Mouse (Mus musculus): Measurements from ENCODE around the gene Hsd17b3.
A peak's percentile ranks its signal among the peaks of the same experiment; 100 is the strongest.

Hsd17b3 gene

DNA sequence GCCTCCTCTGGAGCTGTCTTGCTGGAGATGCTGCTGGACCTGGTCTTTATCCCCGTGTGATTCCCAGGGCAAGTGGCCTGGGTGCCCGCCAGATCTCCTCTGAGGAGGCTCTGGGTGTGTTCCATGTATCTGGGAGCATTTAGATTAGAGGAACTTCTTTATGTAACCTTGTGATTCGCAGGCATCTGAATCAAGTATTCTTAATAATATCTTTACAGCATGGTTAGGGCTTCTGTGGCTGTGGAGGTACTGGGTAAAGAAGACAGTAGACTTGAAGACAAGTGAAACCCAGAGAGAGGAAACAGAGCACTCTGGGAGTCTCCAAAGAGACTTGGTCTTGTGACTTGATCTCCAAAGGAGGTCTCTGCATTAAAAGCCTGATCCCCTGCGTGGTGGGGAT, at the start of gene Hsd17b3:
TSS of gene Hsd17b3 (minus strand) at position 101 of the 400 bp plus-strand sequence.
- DNase-seq (ENCODE audit: low read depth, low spot score), result no peak

- DNase-seq (ENCODE audit: low read depth, low spot score), result peak; percentile 26
Measured at GRCm38 (mm10) chr13:64129616-64130375, 40.8 kb upstream of the Hsd17b3 start.

DNA sequence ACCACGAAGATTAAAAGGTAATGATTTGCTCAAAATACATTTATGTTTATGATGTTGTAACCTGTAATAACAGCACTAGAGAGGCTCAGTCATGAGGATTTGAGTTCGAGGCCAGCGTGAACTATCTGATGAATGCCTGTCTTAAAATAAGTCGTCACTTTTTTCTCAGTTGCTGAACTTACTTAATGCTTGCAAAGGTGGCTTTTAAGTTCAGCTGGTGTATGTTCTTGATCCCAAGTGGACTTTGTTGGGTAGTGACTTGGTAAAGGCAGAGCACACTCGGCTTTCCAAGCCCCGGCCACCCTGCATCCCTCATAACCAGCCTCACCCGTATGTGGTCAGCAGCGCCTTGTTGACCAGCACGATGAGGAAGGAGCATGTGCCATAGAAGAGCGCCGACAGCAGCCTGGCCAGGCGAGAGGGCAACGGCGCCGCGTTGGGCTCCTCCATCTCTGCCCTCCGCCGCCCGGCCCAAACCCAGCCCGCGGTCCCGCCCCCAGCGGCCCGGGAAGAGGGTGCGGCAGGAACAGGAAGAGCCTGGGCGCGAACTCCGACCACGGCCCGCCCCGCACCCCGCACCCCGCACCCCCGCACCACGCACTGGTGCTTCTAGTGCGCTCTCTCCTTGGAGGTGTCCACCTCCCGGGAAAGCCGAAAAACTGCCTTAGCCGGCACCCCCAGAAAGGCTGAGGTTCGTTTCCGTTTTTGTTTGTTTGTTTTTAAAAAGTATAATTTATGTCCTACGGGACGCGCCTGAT, 40.0 kb upstream of the Hsd17b3 start, which contains the start of gene Slc35d2:
TSS of gene Slc35d2 (minus strand) at position 511 of the 758 bp plus-strand sequence.
- DNase-seq (ENCODE audit: low read depth, low spot score), result peak; percentile 20

GRCm38 (mm10) chr13:64126316-64126715, 37.3 kb upstream of the Hsd17b3 start:
- DNase-seq (ENCODE audit: low read depth, low spot score), result no peak

DNA sequence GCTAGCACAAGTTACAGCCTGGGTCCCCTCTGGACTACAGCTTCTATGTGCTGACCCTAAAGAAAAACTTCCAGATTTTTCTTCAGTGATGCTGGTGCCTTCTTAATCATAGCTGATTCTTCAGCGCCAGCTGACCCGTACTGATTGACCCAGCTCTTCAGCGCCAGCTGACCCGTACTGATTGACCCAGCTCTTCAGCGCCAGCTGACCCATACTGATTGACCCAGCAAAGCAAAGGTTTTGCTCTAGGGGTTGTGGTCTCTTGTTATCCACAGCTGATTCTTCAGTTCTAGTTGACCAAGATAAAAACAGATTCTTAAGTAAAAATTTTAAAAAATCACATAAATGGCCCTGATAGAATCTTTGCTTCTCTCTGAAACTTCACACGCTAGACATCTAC, 35.9 kb upstream of the Hsd17b3 start:
- no peak for DNase-seq (ENCODE audit: low read depth, low spot score)

DNA sequence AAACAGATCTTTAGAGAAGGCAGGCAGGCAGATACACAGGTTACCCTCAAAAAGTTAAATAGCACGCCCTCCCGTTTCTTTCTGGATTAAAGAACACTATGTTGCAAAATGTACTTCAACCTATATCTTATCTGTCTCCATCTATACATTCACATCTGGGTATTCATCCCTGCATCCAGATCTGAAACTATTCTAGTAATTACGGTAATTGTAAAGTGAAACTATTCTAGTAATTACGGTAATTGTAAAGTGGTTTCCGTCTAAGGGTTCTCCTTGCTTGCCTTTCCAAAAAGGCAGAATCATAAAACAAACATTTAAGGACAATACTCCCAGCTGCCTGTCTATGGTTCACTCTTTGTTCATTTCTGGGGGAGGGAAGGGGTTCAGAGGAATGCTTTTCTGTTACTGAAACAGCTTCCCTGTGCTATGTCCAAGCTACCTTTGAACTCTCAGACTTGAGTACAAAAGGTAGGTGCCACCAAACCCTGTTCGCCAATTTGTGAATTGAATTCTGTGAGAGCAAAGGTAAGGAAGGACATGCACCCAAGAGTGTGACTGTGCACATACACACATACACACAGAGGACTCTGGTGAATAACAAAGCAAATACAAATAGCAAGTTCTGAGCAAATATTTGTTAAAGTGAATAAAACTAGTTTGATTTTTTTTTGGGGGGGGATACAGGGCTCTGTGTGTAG, 34.6 kb upstream of the Hsd17b3 start:
- DNase-seq (ENCODE audit: low read depth, low spot score), result no peak

GRCm38 (mm10) chr13:64120760-64121159, 31.7 kb upstream of the Hsd17b3 start:
- DNase-seq (ENCODE audit: low read depth, low spot score), result no peak

GRCm38 (mm10) chr13:64117442-64117841, 28.4 kb upstream of the Hsd17b3 start:
- DNase-seq (ENCODE audit: low read depth, low spot score), result peak; percentile 58

DNA sequence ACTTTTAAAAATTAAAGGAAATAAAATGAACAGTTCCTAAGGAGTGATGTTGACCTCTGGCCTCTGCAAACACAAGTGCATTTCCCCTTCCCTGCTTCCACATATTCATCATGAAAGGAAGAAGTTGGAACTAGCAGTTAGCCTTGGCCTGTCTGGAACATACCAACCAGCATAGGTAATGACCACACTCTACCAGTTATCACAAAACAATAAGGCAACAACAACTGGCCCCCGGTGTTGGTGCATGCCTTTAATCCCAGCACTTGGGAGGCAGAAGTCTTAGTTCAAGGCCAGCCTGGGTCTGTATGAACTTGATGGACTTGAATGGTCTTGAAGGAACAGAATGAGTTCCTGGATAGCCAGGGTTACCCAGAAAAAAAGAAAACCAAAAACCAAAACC, 21.4 kb upstream of the Hsd17b3 start:
- DNase-seq (ENCODE audit: low read depth, low spot score), result no peak

- no peak for DNase-seq (ENCODE audit: low read depth, low spot score)
Measured at GRCm38 (mm10) chr13:64108381-64108850, 19.4 kb upstream of the Hsd17b3 start.

- DNase-seq (ENCODE audit: low read depth, low spot score), result no peak
Measured at GRCm38 (mm10) chr13:64107535-64107934, 18.5 kb upstream of the Hsd17b3 start.

DNA sequence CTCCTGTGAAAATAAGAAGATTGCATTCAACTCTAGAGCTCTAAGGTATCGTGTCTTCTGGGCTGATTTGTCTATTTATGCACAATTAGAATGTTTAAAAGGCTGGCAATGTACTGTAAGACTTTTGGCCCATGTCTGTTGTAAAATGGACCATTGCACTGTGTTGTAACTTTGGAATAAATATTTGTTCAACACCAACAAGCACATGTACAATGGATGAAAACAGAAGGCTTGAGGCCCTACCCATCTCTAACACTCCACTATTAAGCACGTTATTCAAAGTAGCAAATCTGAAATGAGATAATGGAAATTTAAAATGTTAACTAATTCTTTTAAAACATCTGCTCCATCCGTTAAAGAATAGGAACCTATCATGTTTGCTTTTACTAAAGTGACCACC, 18.1 kb upstream of the Hsd17b3 start:
- no peak for DNase-seq (ENCODE audit: low read depth, low spot score)

DNA sequence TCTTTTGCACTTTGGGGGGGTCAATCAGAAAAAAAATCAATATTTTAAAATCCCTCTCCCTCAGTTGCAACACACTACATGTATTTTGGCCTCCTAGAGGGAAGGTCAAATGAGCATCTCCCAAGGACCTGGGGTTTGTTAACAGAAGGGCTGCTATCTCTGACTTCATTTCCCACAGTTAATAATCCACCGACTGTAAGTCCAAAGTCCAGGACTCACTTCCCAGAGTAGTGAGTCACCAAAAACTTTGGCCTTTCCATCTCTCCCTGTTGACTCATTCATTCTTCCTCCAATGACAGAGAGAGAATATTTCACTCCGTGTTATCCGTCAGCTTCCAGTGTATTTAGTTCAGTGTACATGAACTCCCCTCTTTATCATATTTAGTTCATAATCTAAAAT, 16.7 kb upstream of the Hsd17b3 start:
- no peak for DNase-seq (ENCODE audit: low read depth, low spot score)

DNA sequence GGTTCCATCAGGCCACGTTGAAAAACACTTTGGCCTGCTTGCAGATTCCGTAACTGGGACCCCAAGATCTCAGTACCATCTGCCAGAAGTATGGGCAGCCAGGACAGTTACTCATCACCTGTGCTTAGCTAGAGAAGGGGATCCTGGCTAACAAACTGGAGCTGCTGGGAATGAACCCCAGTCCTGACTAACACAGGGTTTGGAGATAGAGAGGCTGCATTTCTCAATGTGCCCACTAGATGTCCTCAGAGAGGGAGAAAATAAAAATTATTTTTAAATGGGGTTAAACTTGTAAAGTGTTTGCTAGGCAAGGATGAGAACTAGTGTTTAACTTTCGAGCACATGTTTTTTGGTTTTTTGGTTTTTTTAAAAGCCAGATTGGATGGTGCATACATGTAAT, 11.2 kb upstream of the Hsd17b3 start:
- DNase-seq (ENCODE audit: low read depth, low spot score), result peak; percentile 36

GRCm38 (mm10) chr13:64098992-64099391, 10.0 kb upstream of the Hsd17b3 start:
- peak; percentile 80 for DNase-seq (ENCODE audit: low read depth, low spot score)

DNA sequence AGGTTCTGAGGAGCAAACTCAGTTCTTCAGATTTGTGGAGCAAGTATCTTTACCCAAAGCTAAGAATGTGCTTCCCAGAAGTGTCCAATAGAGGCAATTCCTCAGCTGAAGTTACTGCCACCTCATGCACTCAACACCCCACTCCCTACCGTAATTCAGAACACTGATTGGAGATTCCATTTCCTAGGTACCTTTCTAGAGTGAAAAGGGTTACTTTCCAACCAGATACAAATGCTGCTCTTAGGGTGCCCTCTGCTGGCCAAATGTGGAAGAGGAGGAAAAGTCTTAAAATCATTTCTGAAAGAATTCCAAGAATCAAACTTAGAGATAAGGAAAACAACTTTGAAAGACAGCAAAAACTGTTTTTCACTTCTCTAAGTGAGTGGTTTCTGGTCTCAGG, 4.3 kb upstream of the Hsd17b3 start:
- peak; percentile 73 for DNase-seq (ENCODE audit: low read depth, low spot score)

DNA sequence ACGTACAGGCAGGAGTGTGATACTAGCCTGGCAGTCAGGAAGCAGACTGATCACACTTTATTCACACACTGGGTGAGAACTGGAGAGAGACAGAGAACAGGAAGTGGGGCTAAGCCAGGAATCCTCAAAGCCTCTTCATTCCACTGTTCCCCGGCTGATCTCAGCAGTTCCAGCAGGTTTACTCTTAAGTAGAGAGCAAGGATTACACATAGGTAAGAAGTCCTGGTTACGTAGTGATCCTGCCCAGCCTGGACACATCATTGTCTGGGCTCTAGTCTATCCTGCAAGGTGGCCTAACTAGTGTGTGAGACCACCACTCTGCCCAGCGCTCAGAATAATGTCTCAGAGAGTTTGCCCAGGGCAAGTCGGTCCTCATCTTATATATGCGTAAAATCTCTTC, 3.7 kb upstream of the Hsd17b3 start:
- no peak for DNase-seq (ENCODE audit: low read depth, low spot score)

- DNase-seq (ENCODE audit: low read depth, low spot score), result no peak
Measured at GRCm38 (mm10) chr13:64092141-64092540, 3.1 kb upstream of the Hsd17b3 start.

DNA sequence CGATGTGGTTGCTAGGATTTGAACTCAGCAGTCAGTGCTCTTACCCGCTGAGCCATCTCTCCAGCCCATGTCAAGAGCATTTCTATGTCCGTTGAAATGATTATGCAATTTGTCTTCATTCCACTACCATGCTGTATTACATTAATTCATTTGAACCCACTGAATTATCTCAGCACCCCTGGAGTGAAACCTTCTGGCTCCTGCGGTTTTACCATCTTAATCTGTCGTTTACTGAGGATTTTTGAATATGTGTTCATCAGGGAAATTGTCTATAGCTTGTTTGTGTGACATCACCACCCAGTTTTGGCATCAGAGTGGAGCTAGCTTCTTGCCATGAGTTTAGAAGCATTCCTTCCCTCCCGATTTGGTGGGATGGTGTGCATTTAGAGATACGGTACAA, 2.0 kb upstream of the Hsd17b3 start:
- DNase-seq (ENCODE audit: low read depth, low spot score), result no peak

GRCm38 (mm10) chr13:64090278-64090677, 1.2 kb upstream of the Hsd17b3 start:
- no peak for DNase-seq (ENCODE audit: low read depth, low spot score)

DNA sequence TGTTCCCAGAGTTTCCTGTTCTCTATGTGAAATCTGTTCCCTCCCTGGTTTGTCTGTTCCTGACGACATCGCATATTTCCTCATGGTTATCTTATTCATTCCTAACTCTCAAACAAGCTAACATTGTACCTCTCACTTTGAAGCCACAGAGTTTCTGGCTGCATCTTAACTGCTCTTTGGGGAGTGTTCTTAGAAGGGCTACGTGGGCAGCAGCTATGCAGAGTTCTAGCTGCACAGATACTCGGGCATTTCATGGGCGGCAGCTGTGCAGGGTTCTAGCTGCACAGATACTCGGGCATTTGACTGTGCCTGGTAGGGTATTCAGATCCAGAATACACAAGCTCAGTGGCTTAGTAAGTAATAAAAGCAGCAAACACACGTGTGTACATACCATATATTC, 973 bp downstream of the Hsd17b3 start:
- DNase-seq (ENCODE audit: low read depth, low spot score), result no peak

- no peak for DNase-seq (ENCODE audit: low read depth, low spot score)
Measured at GRCm38 (mm10) chr13:64086036-64086435, 3.0 kb downstream of the Hsd17b3 start.
